Mouse (Mus musculus) midbrain, postnatal 0 days (tissue): Measurements from ENCODE around the gene Frem2. TPM values are rescaled to one million over a fixed set of nuclear protein-coding genes. Genes with fewer than 3 reads are reported as not detected.

Source experiments
- ATAC-seq: fragments of 200-750 bp; cut with Nextera tagmentation; 2 replicates; pipeline ENCODE4 v1.8.0; 2017; ENCODE audit warnings: moderate number of reproducible peaks, mild to moderate bottlenecking, moderate TSS enrichment, moderate library complexity; ENCODE audit not compliant: low FRiP score
- DNase-seq: peaks from one replicate; pipeline ENCODE4 v3.0.0-alpha.2; 2015; ENCODE audit warnings: low spot score
- H3K27ac ChIP-seq: fragments of 300-500 bp; sonication (generic); 2 replicates; pipeline ENCODE4 v1.5.1; 2014; ENCODE audit warnings: low read depth, mild to moderate bottlenecking, low read length, mixed read lengths
- H3K27me3 ChIP-seq: fragments of 300-500 bp; sonication (generic); 2 replicates; pipeline ENCODE4 v1.6.1; 2014; ENCODE audit warnings: low read length, control low read depth, mixed read lengths; ENCODE audit not compliant: insufficient read depth
- H3K36me3 ChIP-seq: fragments of 300-500 bp; sonication (generic); 2 replicates; pipeline ENCODE4 v1.6.1; 2014; ENCODE audit warnings: low read length, control low read depth, mixed read lengths; ENCODE audit not compliant: insufficient read depth
- H3K4me1 ChIP-seq: fragments of 300-500 bp; sonication (generic); 2 replicates; pipeline ENCODE4 v1.6.1; 2014; ENCODE audit warnings: mild to moderate bottlenecking, control low read depth, antibody characterized with exemption, low read length, mixed read lengths; ENCODE audit not compliant: insufficient read depth
- H3K4me2 ChIP-seq: fragments of 300-500 bp; sonication (generic); 2 replicates; pipeline ENCODE4 v1.6.1; 2014; ENCODE audit warnings: low read depth, mild to moderate bottlenecking, low read length, mixed read lengths; ENCODE audit not compliant: poor library complexity, severe bottlenecking
- H3K4me3 ChIP-seq: fragments of 300-500 bp; sonication (generic); 2 replicates; pipeline ENCODE4 v1.5.1; 2014; ENCODE audit warnings: low read depth, mild to moderate bottlenecking, low read length, moderate library complexity
- H3K9ac ChIP-seq: fragments of 300-500 bp; sonication (generic); replicated peaks from 2 replicates; pipeline ENCODE4 v1.6.1; 2014; ENCODE audit warnings: mild to moderate bottlenecking, low read length, moderate library complexity, mixed read lengths; ENCODE audit not compliant: poor library complexity, severe bottlenecking
- H3K9me3 ChIP-seq: fragments of 300-500 bp; sonication (generic); 2 replicates; pipeline ENCODE4 v1.6.1; 2016; ENCODE audit warnings: low read length, control low read depth
- CTCF ChIP-seq: IDR thresholded peaks from 2 replicates; pipeline ENCODE4 v1.5.1; 2016; ENCODE audit warnings: antibody characterized with exemption, mild to moderate bottlenecking
- WGBS: fragments of 180-500 bp; shearing (Covaris S2); extraction: QIAGEN DNeasy Blood & Tissue Kit; methylation state at CpG from one replicate; pipeline ENCODE4 v1.1.7; 2014; 5-methylcytosine and 5-hydroxymethylcytosine counted together
- polyA plus RNA-seq: library from polyadenylated mRNA; unstranded; fragments of >200 nt; fragmentation: Nextera tagmentation; extraction: Ambion mirVana; gene quantifications from 2 replicates; pipeline ENCODE4 v1.2.1, GENCODE M21; 2015
- total RNA-seq: library from RNA; depleted of rRNA; stranded (reverse); fragments of >200 nt; gene quantifications from 2 replicates; pipeline ENCODE4 v1.2.3, GENCODE M21; 2014; rRNA removed

Gene Frem2
- total and polyA plus RNA-seq, 2 experiments from 2014 or later: 1.5 to 8.8 TPM

DNA sequence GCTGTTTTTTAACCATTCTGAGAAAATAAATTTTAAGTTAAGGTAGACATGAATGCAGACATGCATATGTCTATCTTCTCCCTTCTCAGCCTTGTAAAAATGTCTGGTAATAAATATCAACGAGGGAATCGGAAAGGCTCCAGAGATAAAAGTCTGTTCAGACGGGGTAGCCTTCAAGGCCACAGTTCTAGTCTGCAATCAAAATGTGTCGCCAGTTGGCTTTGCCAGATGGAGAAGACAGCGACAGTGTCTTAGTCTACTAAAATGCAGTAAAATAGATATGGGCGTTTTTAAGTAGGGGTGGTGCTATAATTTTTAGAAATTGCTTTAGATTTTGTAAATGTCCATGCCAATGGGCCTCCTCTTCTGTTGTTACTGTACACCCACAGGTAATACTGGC is 191.8 kb downstream of the Frem2 start:
- Histone ChIP-seq H3K27me3 (no peaks in the 10 kb centered on the region), H3K27ac (no peak overlapping the region), H3K9ac (no peak overlapping the region), H3K9me3 (no peaks in the 10 kb centered on the region), H3K4me2 (peak overlapping the region; percentile 78), H3K4me3 (peak overlapping the region; percentile 14; the same call in 1 of the 2 replicates), H3K36me3 (no peaks in the 10 kb centered on the region), H3K4me1 (peaks cover 9% of the 10 kb centered on the region; the same call in 1 of the 2 replicates)
- no peak for ATAC-seq
- no peak for DNase-seq
- 68% methylated on average over 6 of the region's 6 CpGs for WGBS
- TF ChIP-seq CTCF: no peak

DNA sequence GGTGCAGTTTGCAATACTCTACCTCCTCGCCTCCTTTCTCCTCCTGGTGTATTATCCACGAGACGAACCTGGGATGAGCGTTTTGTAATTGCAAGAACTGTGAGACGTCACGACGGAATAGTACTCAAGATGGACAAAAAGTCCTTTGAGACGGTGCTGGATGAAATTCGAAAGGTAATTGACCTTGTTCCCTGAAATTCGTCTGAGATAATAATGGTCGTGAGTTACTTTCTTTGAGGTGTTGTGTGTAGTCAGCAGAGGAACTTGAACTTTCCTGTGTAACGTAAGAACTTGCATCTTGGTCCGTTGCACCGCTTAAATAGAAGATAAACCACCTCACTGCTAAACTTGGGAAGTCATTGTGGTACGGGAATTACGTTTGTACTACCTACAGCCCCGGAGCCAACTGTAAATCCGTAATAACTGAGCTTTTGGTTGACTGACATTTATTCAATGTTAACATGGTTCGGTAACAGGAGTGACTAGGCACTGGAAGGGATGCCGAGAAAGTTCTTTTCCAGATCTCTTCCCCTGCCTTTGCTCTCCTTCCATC is 192.9 kb downstream of the Frem2 start:
- H3K9me3 ChIP-seq: no peaks in the 10 kb centered on the region

More for the DNA sequence above, 192.9 kb downstream of the Frem2 start:
- WGBS: under 1% methylated on average over 20 of the region's 20 CpGs
- Histone ChIP-seq H3K4me1 (peaks cover 9% of the 10 kb centered on the region; the same call in 1 of the 2 replicates), H3K27ac (peak overlapping the region; percentile 80), H3K36me3 (0 out of 2 replicates have a peak, but pooled peaks cover 3% of the 10 kb centered on the region), H3K4me2 (peak overlapping the region; percentile 78), H3K4me3 (peak overlapping the region; percentile 86), H3K9ac (peak overlapping the region; percentile 81), H3K27me3 (no peaks in the 10 kb centered on the region)
- ATAC-seq (no peak), DNase-seq (no peak)
- TF ChIP-seq CTCF: no peak

Other genes starting within 250 kb of the Frem2 start
- 13.1 and 16.9 TPM in 2 replicates for gene Nhlrc3, start 194.0 kb downstream of the Frem2 start, total RNA-seq
- gene Nhlrc3, start 194.0 kb downstream of the Frem2 start, polyA plus RNA-seq: 8.0 and 9.0 TPM in 2 replicates
- gene Proser1, start 193.7 kb downstream of the Frem2 start, total RNA-seq: 4.6 and 4.9 TPM in 2 replicates
- gene Proser1, start 193.7 kb downstream of the Frem2 start, polyA plus RNA-seq: 10.7 and 15.1 TPM in 2 replicates
- 0.14 and 0.93 TPM in 2 replicates for gene Stoml3, start 168.7 kb downstream of the Frem2 start, total RNA-seq
- gene Stoml3, start 168.7 kb downstream of the Frem2 start, polyA plus RNA-seq: 0.38 TPM in 1 of 2 replicates, not detected in the other
- gene Gm10985, start 187.7 kb upstream of the Frem2 start, total RNA-seq: not detected in 2 replicates
- gene Gm10985, start 187.7 kb upstream of the Frem2 start, polyA plus RNA-seq: not detected in 2 replicates
- 28.1 and 33.1 TPM in 2 replicates for gene Ufm1, start 206.5 kb upstream of the Frem2 start, total RNA-seq
- gene Ufm1, start 206.5 kb upstream of the Frem2 start, polyA plus RNA-seq: 73.7 and 83.4 TPM in 2 replicates